Mouse (Mus musculus): ENCODE measurements around the gene Zbbx.

Gene Zbbx

DNA sequence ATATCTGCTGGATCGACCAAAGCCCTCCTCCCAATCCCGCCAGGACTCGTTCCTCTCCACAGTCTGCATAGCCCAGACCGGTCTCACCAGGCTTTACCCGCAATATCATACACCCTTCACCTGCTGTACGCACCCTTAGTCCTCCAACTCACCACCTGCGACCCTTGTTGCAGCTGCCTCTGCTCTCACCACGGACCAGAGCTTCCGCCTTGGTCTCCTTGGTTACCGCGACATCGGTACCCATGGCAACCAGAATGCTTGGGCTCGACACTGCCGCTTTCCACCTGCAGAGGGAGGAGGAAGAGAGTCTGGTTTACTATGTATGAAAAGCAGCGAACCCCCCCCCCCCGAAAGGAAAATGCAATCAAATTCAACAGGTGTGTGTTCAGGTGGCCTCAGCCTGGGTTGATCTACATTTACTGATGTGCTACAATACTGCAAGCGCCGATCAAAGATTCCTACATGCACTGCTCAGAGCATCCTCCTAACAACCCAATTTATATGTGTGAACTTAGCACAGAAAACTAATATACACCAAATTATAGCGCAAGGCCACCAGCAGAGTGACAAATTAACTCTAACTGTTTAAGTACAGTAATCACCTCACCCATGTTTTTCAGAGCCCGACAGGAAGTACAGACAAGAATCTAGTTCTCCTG is at the start of gene Zbbx:
Zbbx (minus strand) TSS at position 197 of the 659 bp plus-strand sequence.
- in situ Hi-C loops (cut with MboI): no loop called here

GRCm38 (mm10) chr3:75202808-75203503 is 38.1 kb upstream of the Zbbx start:
- in situ Hi-C loops (cut with MboI): loop anchor here (25.0 kb wide), 2 partner anchors 509 to 659 kb away; no protein-coding TSS in a partner anchor

GRCm38 (mm10) chr3:75182606-75183005 is 17.8 kb upstream of the Zbbx start:
- in situ Hi-C loops (cut with MboI): no loop called here

GRCm38 (mm10) chr3:75141876-75142275 is 23.0 kb downstream of the Zbbx start:
- in situ Hi-C loops (cut with MboI): no loop called here

GRCm38 (mm10) chr3:75104867-75105266 is 60.0 kb downstream of the Zbbx start:
- in situ Hi-C loops (cut with MboI): no loop called here

DNA sequence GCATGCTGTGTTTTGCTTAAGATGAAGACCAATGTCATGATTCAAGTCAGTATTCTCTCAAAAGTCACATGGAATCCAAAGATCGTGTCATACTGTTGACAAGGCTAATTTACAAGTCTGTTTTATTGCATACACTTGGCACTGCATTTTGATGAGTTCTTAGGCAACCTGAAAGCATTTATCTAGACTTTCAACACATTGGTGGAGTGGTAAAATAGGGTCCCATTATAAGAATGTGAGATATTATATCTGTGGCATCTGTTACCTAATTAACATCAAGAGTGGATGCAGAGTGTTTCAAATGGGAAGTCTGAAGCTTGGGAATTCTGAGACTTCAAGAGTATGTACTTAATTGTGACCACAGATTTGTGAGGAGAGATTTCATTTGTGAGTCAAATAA is 79.1 kb downstream of the Zbbx start:
- in situ Hi-C loops (cut with MboI): no loop called here

- in situ Hi-C loops (cut with MboI): no loop called here
Observed at GRCm38 (mm10) chr3:75078906-75079305, 85.9 kb downstream of the Zbbx start.

- in situ Hi-C loops (cut with MboI): no loop called here
Observed at GRCm38 (mm10) chr3:75009701-75010100, 155.1 kb downstream of the Zbbx start.

Data from mature B cell (primary cell).